Mouse (Mus musculus): ENCODE data around the gene Rimbp3.

- TF ChIP-seq CTCF (IDR thresholded peaks at IDR 0.05; ENCODE audit: insufficient read depth, low read length) (no peak), POLR2A (IDR thresholded peaks at IDR 0.05; ENCODE audit: borderline replicate concordance, extremely low read depth, low read depth, low read length) (no peak)
Measured at GRCm38 (mm10) chr16:17185475-17185874, 22.9 kb upstream of the Rimbp3 start.
